Mouse (Mus musculus): ENCODE data around the gene Cfap45.

The Cfap45 gene

GRCm38 (mm10) chr1:172520576-172521440 lies at the start of gene Cfap45:
TSS of gene Cfap45 (plus strand) at chr1:172520801.
- no peak for DNase-seq (ENCODE audit: low read depth)

- no peak for DNase-seq (ENCODE audit: low read depth)
These were observed 47.7 kb upstream of the Cfap45 start for GRCm38 (mm10) chr1:172472909-172473308.

GRCm38 (mm10) chr1:172474196-172474595 lies 46.4 kb upstream of the Cfap45 start:
- DNase-seq (ENCODE audit: low read depth), result no peak

GRCm38 (mm10) chr1:172475054-172475741 lies 45.4 kb upstream of the Cfap45 start, which contains the start of gene Slamf9:
TSS of gene Slamf9 (plus strand) at chr1:172475358.
- DNase-seq (ENCODE audit: low read depth), result no peak

GRCm38 (mm10) chr1:172478020-172478419 lies 42.6 kb upstream of the Cfap45 start:
- DNase-seq (ENCODE audit: low read depth), result no peak

- DNase-seq (ENCODE audit: low read depth), result no peak
These were observed 40.2 kb upstream of the Cfap45 start for GRCm38 (mm10) chr1:172480376-172480775.

GRCm38 (mm10) chr1:172481111-172481510 lies 39.5 kb upstream of the Cfap45 start:
- DNase-seq (ENCODE audit: low read depth), result no peak

GRCm38 (mm10) chr1:172481540-172482280 lies 38.9 kb upstream of the Cfap45 start, which contains the start of gene Igsf9:
TSS of gene Igsf9 (plus strand) at chr1:172481788.
- DNase-seq (ENCODE audit: low read depth), result peak; percentile 84

GRCm38 (mm10) chr1:172482518-172483360 lies 37.9 kb upstream of the Cfap45 start:
- DNase-seq (ENCODE audit: low read depth), result no peak

GRCm38 (mm10) chr1:172483361-172483660 lies 37.3 kb upstream of the Cfap45 start:
- no peak for DNase-seq (ENCODE audit: low read depth)

GRCm38 (mm10) chr1:172484236-172484635 lies 36.4 kb upstream of the Cfap45 start:
- no peak for DNase-seq (ENCODE audit: low read depth)

- DNase-seq (ENCODE audit: low read depth), result no peak
These were observed 35.9 kb upstream of the Cfap45 start for GRCm38 (mm10) chr1:172484671-172485070.

- DNase-seq (ENCODE audit: low read depth), result no peak
These were observed 34.8 kb upstream of the Cfap45 start for GRCm38 (mm10) chr1:172485821-172486220.

- DNase-seq (ENCODE audit: low read depth), result no peak
These were observed 34.4 kb upstream of the Cfap45 start for GRCm38 (mm10) chr1:172486236-172486635.

GRCm38 (mm10) chr1:172486651-172487050 lies 34.0 kb upstream of the Cfap45 start:
- DNase-seq (ENCODE audit: low read depth), result no peak

- DNase-seq (ENCODE audit: low read depth), result no peak
These were observed 32.7 kb upstream of the Cfap45 start for GRCm38 (mm10) chr1:172487859-172488258.

GRCm38 (mm10) chr1:172488831-172489230 lies 31.8 kb upstream of the Cfap45 start:
- DNase-seq (ENCODE audit: low read depth), result no peak

GRCm38 (mm10) chr1:172489585-172490250 lies 30.9 kb upstream of the Cfap45 start:
- no peak for DNase-seq (ENCODE audit: low read depth)

GRCm38 (mm10) chr1:172490261-172490661 lies 30.3 kb upstream of the Cfap45 start:
- peak; percentile 91 for DNase-seq (ENCODE audit: low read depth)

- no peak for DNase-seq (ENCODE audit: low read depth)
These were observed 28.6 kb upstream of the Cfap45 start for GRCm38 (mm10) chr1:172492047-172492446.

- DNase-seq (ENCODE audit: low read depth), result no peak
These were observed 27.1 kb upstream of the Cfap45 start for GRCm38 (mm10) chr1:172493516-172493915.
